Mouse (Mus musculus) testis, adult 2 months (tissue): ENCODE measurements at regions not wholly inside any gene's neighbourhood (a gene's known extent, or its start where the extent isn't known, plus 50 kb on each side); places are given as distances from the start of the nearest gene placed in this dataset.

Experiments used
- H3K27ac ChIP-seq: fragments of 200-500 bp; 2 replicates; pipeline ENCODE4 v1.5.1; 2012; ENCODE audit warnings: low read depth, low read length; ENCODE audit not compliant: control insufficient read depth, insufficient read depth
- H3K27me3 ChIP-seq: fragments of 200-500 bp; 2 replicates; pipeline ENCODE4 v1.6.1; 2012; ENCODE audit warnings: mild to moderate bottlenecking, low read length, moderate library complexity; ENCODE audit not compliant: control insufficient read depth, insufficient read depth
- H3K36me3 ChIP-seq: fragments of 200-500 bp; 2 replicates; pipeline ENCODE4 v1.6.1; 2012; ENCODE audit warnings: mild to moderate bottlenecking, low read length; ENCODE audit not compliant: control insufficient read depth, insufficient read depth
- H3K4me1 ChIP-seq: fragments of 200-500 bp; 2 replicates; pipeline ENCODE4 v1.6.1; 2012; ENCODE audit warnings: low read length; ENCODE audit not compliant: control insufficient read depth, insufficient read depth
- H3K4me3 ChIP-seq: fragments of 200-500 bp; 2 replicates; pipeline ENCODE4 v1.5.1; 2012; ENCODE audit warnings: low read depth, mild to moderate bottlenecking, low read length, moderate library complexity, mixed read lengths; ENCODE audit not compliant: control insufficient read depth
- CTCF ChIP-seq: fragments of 200-500 bp; IDR thresholded peaks from 2 replicates; pipeline ENCODE4 v1.5.1; 2012; ENCODE audit warnings: low read depth, mild to moderate bottlenecking, inconsistent platforms, low read length, moderate library complexity; ENCODE audit not compliant: control insufficient read depth, insufficient read depth, insufficient replicate concordance
- POLR2A ChIP-seq: fragments of 200-500 bp; IDR thresholded peaks from 2 replicates; pipeline ENCODE4 v1.6.1; 2012; ENCODE audit warnings: low read depth, mild to moderate bottlenecking, inconsistent platforms, low read length, moderate library complexity; ENCODE audit not compliant: control insufficient read depth

DNA sequence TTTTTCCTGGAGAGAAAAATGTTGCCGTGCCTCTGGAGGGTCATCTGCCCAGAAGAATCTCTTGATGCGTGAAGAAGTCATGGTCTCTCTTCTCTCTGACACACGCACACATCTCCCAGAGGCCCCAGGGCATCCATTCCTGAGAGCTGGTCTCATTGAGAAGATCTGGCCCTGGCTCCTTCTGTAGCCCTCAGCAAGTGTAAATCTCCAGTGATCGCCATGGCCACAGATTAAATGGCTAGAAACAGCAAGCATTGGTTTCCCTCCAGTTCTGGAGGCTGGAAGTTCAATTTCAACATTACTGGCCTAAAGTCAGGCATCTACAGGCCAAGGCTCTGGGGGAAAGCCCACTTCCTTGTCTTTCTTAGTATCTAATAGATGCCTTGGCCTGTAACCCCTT lies 155.9 kb downstream of the Zfp36l2 start:
- no peaks in the 10 kb centered on the region for H3K27me3 ChIP-seq
- H3K27ac ChIP-seq = no peak overlapping the region
- H3K36me3 ChIP-seq = no peaks in the 10 kb centered on the region
- H3K4me3 ChIP-seq = no peak overlapping the region
- TF ChIP-seq CTCF (no peak), POLR2A (no peak)
- H3K4me1 ChIP-seq = peaks cover 18% of the 10 kb centered on the region

DNA sequence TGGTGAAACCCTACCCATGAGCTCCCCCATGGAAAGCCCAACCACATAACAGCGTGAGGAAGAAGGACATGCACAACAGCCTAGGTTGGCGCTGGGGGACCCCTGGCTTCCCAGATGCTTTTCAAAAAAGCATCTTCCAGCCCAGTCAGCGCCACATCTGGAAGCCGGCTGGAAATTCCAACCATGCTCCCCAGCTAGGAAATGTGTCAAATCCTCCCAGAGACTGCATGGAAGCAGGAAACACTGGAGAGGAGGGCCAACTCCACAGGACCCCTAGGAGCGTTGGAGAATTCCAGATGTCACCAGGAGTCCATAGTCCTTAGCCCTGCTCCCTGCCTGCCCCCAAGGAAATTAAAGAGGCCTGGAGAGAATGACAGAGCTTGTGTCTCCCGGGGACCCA lies 156.4 kb downstream of the Zfp36l2 start:
- no peak overlapping the region for H3K27ac ChIP-seq
- no peak for TF ChIP-seq CTCF
- no peak for TF ChIP-seq POLR2A
- no peaks in the 10 kb centered on the region for H3K36me3 ChIP-seq
- H3K4me3 ChIP-seq = no peak overlapping the region
- H3K4me1 ChIP-seq = peaks cover 18% of the 10 kb centered on the region
- no peaks in the 10 kb centered on the region for H3K27me3 ChIP-seq

DNA sequence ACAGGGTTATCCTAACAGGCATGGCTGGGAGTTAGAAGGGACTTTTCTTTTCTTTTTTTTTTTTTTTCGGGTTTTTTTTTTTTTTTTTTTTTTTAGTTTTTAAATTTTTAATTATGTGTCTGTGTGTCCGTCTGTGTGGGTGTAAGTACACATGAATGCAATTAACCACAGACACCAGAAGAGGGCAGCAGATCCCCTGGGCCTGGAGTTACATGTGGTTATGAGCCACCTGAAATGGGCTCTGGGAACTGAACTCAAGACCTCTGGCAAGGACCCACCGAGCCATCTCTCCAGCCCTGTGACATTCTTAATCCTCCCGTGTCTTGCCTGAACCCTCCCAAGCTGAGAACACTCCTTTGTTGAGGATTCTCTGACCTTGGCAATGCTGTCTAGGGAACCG lies 157.0 kb downstream of the Zfp36l2 start:
- no peak overlapping the region for H3K4me3 ChIP-seq
- TF ChIP-seq POLR2A = no peak
- H3K27ac ChIP-seq = no peak overlapping the region
- no peaks in the 10 kb centered on the region for H3K27me3 ChIP-seq
- H3K36me3 ChIP-seq = no peaks in the 10 kb centered on the region
- peaks cover 18% of the 10 kb centered on the region for H3K4me1 ChIP-seq

DNA sequence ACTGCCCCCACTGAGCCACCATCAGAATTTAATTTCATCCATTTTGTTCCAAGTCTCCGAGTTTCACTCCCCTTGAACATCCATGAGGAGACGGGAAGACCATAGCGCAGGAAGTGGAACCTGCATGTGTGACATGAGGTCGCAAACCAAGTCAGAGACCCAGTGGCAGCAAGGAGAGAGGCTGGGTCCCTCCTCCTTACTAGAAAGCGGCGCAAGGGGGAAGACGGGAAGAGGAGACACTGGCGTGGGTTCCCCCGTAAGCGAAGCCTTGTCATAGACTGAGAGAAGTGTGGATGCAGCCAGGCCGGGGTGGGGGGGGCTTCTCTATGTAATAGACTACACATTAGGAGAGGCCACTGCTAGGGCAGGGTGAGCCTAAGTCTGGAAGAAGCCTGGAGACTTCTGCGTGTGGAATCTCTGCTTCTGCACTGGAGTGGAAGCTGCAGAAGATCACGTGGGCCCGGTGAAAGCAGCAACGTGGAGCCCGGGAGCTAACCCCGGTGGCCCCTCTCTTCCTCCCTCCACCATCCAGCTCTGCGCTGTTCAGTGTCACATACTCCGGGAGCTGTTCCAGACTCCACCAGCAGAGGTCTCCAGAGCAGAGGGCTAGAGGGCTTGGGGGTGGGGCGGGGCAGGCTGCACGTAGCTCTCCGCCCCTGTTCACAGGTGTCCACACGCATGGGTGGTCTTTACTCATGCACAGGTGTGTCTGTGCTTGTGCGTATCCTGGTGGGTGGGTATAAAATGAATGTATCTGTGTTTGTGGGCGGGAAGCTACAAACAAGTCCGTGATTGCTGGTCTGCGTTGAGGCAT lies 159.4 kb downstream of the Zfp36l2 start:
- peak overlapping the region; percentile 67 for H3K4me3 ChIP-seq
- no peak overlapping the region for H3K27ac ChIP-seq
- TF ChIP-seq CTCF = peak; percentile 79; the same call in 1 of the 2 replicates
- TF ChIP-seq POLR2A = no peak
- peaks cover 12% of the 10 kb centered on the region for H3K4me1 ChIP-seq
- H3K36me3 ChIP-seq = no peaks in the 10 kb centered on the region
- no peaks in the 10 kb centered on the region for H3K27me3 ChIP-seq

DNA sequence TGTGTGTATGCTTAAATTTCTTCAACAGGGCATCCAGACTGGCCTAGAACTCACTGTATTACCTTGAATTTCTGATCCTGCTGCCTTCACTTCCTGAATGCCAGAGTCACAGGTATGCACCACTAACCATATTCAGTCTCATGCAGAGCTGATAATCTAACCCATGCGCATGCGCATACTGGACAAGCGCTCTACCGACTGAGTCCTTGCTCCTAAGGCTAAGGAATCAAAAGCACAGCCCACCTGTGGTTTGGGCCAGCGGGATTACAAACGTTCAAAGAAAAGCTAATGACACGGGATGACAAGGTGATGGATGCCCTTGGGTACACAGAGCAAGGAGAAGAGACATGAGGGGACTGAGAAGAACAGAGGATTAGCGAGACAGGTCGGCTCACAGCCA lies 160.5 kb downstream of the Zfp36l2 start:
- TF ChIP-seq CTCF (no peak), POLR2A (no peak)
- H3K27ac ChIP-seq = no peak overlapping the region
- no peak overlapping the region for H3K4me3 ChIP-seq
- H3K4me1 ChIP-seq = peaks cover 12% of the 10 kb centered on the region
- H3K27me3 ChIP-seq = no peaks in the 10 kb centered on the region
- H3K36me3 ChIP-seq = no peaks in the 10 kb centered on the region

DNA sequence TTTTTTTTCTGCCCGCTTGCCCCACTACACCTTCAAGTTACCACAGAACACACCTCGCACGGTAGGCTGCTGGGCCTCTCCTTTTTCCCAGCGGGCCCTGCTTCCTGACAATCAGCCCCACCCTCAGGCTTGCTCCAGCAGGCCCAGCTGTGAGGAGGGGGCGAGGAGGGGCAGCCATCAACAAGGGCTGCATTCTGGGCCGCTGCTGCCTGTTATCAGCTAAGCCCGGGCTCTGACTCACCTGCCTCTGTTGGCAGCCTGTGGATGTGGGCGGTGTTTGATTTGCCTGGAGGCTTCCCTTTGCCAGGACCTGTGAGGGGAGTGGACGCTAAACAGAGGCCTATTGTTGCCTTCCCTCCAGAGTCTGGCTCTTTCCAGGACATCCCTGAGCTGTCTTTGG lies 161.6 kb downstream of the Zfp36l2 start:
- Histone ChIP-seq H3K36me3 (no peaks in the 10 kb centered on the region), H3K4me3 (no peak overlapping the region), H3K27ac (no peak overlapping the region), H3K27me3 (no peaks in the 10 kb centered on the region), H3K4me1 (peaks cover 12% of the 10 kb centered on the region)
- no peak for TF ChIP-seq CTCF
- TF ChIP-seq POLR2A = no peak

DNA sequence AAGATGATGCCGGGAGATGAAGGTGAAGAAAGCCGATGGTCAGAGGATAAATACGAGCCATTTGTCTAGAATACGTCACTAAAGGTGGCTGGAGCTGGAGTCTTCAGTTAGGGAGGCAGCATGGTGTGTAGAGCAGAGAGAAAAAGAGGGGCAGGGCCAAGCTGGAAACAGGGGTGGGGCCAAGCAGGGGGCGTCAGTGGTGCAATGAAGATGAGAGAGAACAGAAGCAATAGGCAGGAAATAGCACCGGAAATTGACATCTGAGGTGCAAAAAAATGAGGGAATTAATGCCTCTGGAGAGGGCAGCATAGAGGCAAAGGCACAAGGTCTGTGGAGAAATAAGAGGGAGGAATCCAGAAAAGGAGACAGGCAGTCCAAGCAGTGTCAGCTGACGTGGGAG lies 165.4 kb downstream of the Zfp36l2 start:
- no peaks in the 10 kb centered on the region for H3K27me3 ChIP-seq
- no peaks in the 10 kb centered on the region for H3K4me1 ChIP-seq
- TF ChIP-seq CTCF = no peak
- no peak for TF ChIP-seq POLR2A
- no peak overlapping the region for H3K4me3 ChIP-seq
- H3K36me3 ChIP-seq = no peaks in the 10 kb centered on the region
- H3K27ac ChIP-seq = no peak overlapping the region

DNA sequence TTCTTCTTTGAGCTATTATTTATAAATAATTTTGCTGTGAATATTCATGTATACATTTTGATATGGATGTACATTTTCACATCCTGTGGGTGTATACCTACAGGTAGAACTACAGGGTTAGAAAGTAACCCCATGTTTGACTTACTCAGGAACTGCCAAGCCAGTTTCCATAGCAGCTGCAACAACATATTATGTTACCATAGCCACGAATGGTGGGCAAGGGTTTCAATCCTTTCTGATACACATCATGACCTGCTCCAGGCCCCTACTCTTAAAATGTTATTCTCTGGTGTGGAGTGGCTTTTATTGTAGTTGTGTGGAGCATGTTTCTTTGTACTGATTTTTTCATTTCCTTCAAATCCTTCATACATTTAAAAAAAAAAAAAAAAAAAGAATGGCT lies 168.9 kb downstream of the Zfp36l2 start:
- Histone ChIP-seq H3K36me3 (no peaks in the 10 kb centered on the region), H3K4me3 (no peak overlapping the region), H3K27me3 (no peaks in the 10 kb centered on the region), H3K4me1 (peaks cover 4% of the 10 kb centered on the region), H3K27ac (no peak overlapping the region)
- no peak for TF ChIP-seq POLR2A
- no peak for TF ChIP-seq CTCF
